Mouse (Mus musculus): ENCODE measurements around the gene St6galnac4. TPM values are rescaled to one million over a fixed set of nuclear protein-coding genes. Genes with fewer than 3 reads are reported as not detected.

The St6galnac4 gene
- 0.87 TPM for polyA plus RNA-seq (2014; fragmentation: Illumina TruSeq; extraction: RNeasy Lipid Tissue Mini Kit (QIAGEN cat#74804); ENCODE audit: low read depth, low replicate concordance)

DNA sequence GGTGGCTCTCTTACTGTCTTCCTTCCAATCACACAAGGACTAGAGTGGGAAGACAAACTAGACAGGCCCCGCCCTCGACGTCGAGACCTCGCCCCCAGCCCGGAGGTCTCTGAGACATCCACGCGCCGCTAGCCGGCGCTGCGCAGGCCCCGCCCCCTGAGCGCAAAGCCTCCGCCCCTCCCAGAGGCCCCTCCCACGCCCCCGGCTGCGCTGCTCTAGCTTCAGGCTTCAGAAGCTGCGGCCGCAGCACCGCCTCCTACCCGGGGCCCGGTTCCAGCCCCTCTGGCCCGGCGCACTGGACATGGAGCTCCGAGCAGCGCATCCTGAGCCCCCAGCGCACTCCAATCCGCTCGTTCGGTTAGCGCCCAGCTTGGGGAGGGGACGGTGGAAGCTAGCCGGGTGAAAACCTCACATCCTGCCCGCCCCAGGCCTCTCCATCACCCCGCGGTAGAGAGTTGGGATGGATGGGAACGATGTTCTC is at the start of gene St6galnac4:
St6galnac4 (plus strand) TSS at position 225 of the 481 bp plus-strand sequence.

DNA sequence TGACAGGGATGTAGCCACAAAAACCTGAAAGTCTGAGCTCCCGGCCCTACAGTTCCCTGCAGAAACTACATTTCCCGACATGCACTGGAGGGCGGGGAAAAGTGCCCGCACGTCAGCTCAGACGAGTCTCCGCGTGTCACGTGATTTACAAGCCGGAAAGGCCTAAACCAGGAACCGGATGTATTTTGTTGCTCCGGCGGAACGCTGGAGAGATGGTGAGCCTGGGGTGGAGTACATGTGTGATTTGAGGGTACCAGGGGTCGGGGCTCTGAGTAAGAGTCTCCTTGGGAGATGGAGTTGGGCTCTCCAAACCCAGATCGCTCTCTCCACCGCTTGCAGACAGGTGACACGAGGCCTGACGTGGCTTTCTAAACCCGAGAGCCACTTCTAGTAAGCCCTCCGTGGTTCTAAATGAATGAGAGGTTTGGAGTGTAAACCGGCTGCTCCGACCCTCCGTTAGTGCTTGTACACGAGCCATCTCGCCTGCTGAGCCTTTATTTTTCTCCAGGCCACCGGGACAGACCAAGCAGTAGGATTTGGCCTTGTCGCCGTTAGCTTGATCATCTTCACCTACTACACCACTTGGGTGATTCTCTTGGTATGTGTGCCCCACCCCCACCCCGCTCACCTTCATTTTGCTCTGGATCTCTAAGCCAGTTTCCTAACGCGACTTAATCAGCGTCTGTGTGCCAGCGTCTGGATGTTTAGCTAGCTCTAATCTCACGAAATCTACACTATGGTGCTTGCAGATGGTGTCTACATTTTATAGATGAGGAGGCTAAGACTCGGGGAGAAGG is 16.0 kb upstream of the St6galnac4 start, which contains the start of gene Dpm2:
Dpm2 (plus strand) TSS at position 161 of the 797 bp plus-strand sequence.

DNA sequence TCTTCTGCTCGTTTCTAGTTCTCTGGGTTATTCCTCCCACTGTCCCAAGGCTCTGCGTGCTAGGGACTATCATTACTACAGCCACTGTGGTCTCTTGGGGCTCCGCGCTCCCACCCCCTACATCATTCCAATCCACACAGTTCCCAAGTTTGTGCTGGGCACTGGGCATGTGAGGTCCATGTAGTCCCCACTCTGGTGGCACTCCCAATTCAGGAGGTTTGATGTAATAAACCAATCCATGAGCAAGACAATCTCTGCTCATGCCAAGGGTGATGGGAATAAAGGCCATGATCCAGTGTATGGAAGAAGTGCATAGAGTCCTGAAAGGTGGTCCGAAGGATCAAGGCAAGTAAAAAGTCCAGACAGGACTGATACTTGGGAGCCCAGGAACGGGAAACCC is 12.4 kb upstream of the St6galnac4 start, which contains the start of gene Pip5kl1:
Pip5kl1 (plus strand) TSS at position 301 of the 400 bp plus-strand sequence.

DNA sequence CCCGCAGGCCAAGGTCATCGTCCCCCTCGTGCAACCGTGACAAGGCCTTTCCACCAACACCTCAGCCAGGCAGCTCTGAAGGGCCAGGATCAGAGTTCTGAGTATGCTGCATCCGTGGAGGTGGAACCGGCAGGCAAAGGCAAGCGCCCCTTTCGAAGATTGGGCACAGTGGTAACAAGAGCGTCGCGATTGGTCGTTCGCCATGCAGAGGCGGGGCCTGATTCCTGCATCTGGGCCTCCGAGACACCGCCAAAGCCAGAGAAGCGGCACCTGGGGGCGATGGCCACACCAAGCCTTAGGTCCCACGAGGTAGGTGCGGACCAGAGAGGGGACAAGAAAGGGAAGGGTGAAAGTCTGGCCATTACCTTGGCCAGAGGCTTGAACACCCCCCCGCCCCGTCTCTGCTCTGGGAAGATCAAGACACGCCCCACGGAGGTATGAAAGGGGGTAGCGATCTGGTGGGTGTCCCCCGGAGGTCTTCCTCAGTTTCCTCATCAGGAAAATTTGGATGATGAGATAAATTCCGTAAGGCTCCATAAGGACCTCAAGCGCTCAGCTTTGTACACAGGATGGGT is 11.2 kb upstream of the St6galnac4 start, which contains the start of gene 9430097D07Rik:
9430097D07Rik (minus strand) TSS at position 99 of the 575 bp plus-strand sequence.

DNA sequence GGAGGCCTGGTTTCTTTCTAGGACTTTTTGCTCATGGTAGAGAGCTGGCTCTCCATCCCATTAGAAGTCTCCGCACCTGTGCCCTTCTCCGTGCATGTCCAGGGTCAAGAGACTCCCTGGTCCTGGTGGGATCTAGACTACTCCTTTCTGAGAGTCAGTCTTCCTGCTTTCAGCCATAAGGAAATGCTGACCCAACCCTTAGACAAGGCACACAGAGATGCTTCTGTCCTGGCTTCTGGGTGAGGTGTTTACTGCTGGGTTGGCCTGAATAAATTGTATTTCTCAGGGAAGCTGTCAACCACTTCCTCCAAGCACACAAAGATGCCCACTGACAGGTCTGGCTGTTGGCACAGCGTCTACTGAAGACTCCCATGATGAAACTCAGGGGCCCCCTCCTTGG is 12.5 kb downstream of the St6galnac4 start, which contains the start of gene St6galnac6:
St6galnac6 (plus strand) TSS at position 301 of the 400 bp plus-strand sequence.

DNA sequence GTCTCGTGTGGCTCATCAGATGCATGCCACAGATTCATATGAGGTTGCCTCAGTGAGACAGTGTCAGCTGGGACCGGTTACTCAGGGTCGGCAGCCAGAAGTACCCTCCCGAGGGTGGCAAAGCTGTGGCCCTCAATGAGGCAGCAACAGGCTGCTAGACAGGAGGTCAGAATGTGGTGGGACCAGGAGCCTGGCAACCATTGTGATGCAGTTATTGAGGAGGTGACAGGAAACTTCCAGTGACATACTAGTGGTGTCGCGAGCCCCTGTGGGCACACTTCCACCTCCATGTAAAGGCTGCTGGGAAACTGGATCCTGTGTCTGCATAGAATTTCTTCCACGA is 34.6 kb downstream of the St6galnac4 start, which contains the start of gene Ak1:
Ak1 (plus strand) TSS at position 242 of the 343 bp plus-strand sequence.

DNA sequence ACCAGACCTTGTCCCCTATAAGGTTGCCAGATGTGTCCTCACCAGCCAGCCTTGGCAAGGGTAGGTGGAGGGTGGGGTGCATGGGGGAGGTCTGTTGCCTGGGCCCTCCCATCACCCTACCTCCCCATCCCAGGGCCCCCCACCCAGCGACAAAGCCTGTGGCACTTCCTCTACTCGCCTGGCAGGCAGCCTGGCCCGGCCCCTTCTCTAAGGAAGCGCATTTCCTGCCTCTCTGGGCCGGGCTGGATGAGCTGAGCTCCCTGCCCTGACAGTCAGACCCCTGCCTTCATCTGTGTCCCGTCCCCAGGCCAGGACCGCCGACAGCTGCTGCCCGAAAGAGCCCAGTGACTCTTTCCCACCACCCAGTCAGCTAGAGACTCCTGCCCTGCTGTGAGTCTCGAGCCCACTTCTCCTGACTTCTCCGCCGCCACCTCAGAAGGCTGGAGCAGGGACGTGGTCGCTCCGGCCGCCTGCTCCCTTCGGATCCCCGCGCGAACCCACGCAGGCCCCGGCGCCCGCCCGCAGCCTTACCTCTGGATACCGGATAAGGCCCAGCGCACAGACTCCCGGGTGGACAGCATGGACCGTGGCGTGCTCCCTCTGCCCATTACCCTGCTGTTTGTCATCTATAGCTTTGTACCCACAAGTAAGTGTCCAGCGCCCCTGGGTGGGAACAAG is 59.6 kb downstream of the St6galnac4 start, which contains the start of gene Eng:
Eng (plus strand) TSS at position 217 of the 678 bp plus-strand sequence.

Other genes with a start within 250 kb of the St6galnac4 start
- gene Ciz1, start 234.8 kb upstream of the St6galnac4 start, polyA plus RNA-seq (2014; fragmentation: Illumina TruSeq; extraction: RNeasy Lipid Tissue Mini Kit (QIAGEN cat#74804); ENCODE audit: low read depth, low replicate concordance), result 8.1 TPM
- gene Dnm1, start 233.8 kb upstream of the St6galnac4 start, polyA plus RNA-seq (2014; fragmentation: Illumina TruSeq; extraction: RNeasy Lipid Tissue Mini Kit (QIAGEN cat#74804); ENCODE audit: low read depth, low replicate concordance), result 2.3 TPM
- gene 1110008P14Rik, start 205.2 kb upstream of the St6galnac4 start, polyA plus RNA-seq (2014; fragmentation: Illumina TruSeq; extraction: RNeasy Lipid Tissue Mini Kit (QIAGEN cat#74804); ENCODE audit: low read depth, low replicate concordance), result 10.9 TPM
- gene Lcn2, start 198.8 kb upstream of the St6galnac4 start, polyA plus RNA-seq (2014; fragmentation: Illumina TruSeq; extraction: RNeasy Lipid Tissue Mini Kit (QIAGEN cat#74804); ENCODE audit: low read depth, low replicate concordance), result not detected
- gene Ptges2, start 191.2 kb upstream of the St6galnac4 start, polyA plus RNA-seq (2014; fragmentation: Illumina TruSeq; extraction: RNeasy Lipid Tissue Mini Kit (QIAGEN cat#74804); ENCODE audit: low read depth, low replicate concordance), result 4.5 TPM
- 0.82 TPM for gene Naif1, start 136.6 kb upstream of the St6galnac4 start, polyA plus RNA-seq (2014; fragmentation: Illumina TruSeq; extraction: RNeasy Lipid Tissue Mini Kit (QIAGEN cat#74804); ENCODE audit: low read depth, low replicate concordance)
- gene Slc25a25, start 135.7 kb upstream of the St6galnac4 start, polyA plus RNA-seq (2014; fragmentation: Illumina TruSeq; extraction: RNeasy Lipid Tissue Mini Kit (QIAGEN cat#74804); ENCODE audit: low read depth, low replicate concordance), result 10.1 TPM
- gene Fam102a, start 51.8 kb upstream of the St6galnac4 start, polyA plus RNA-seq (2014; fragmentation: Illumina TruSeq; extraction: RNeasy Lipid Tissue Mini Kit (QIAGEN cat#74804); ENCODE audit: low read depth, low replicate concordance), result 8.6 TPM
- gene Dpm2, start 16.2 kb upstream of the St6galnac4 start, polyA plus RNA-seq (2014; fragmentation: Illumina TruSeq; extraction: RNeasy Lipid Tissue Mini Kit (QIAGEN cat#74804); ENCODE audit: low read depth, low replicate concordance), result 2.4 TPM
- not detected for gene Pip5kl1, start 12.3 kb upstream of the St6galnac4 start, polyA plus RNA-seq (2014; fragmentation: Illumina TruSeq; extraction: RNeasy Lipid Tissue Mini Kit (QIAGEN cat#74804); ENCODE audit: low read depth, low replicate concordance)
- gene 9430097D07Rik, start 11.4 kb upstream of the St6galnac4 start, polyA plus RNA-seq (2014; fragmentation: Illumina TruSeq; extraction: RNeasy Lipid Tissue Mini Kit (QIAGEN cat#74804); ENCODE audit: low read depth, low replicate concordance), result not detected
- gene St6galnac6, start 12.6 kb downstream of the St6galnac4 start, polyA plus RNA-seq (2014; fragmentation: Illumina TruSeq; extraction: RNeasy Lipid Tissue Mini Kit (QIAGEN cat#74804); ENCODE audit: low read depth, low replicate concordance), result 7.6 TPM
- gene Ak1, start 34.7 kb downstream of the St6galnac4 start, polyA plus RNA-seq (2014; fragmentation: Illumina TruSeq; extraction: RNeasy Lipid Tissue Mini Kit (QIAGEN cat#74804); ENCODE audit: low read depth, low replicate concordance), result 9.0 TPM
- 3.0 TPM for gene Eng, start 59.5 kb downstream of the St6galnac4 start, polyA plus RNA-seq (2014; fragmentation: Illumina TruSeq; extraction: RNeasy Lipid Tissue Mini Kit (QIAGEN cat#74804); ENCODE audit: low read depth, low replicate concordance)
- gene Fpgs, start 117.0 kb downstream of the St6galnac4 start, polyA plus RNA-seq (2014; fragmentation: Illumina TruSeq; extraction: RNeasy Lipid Tissue Mini Kit (QIAGEN cat#74804); ENCODE audit: low read depth, low replicate concordance), result not detected
- 45.2 TPM for gene Cdk9, start 126.0 kb downstream of the St6galnac4 start, polyA plus RNA-seq (2014; fragmentation: Illumina TruSeq; extraction: RNeasy Lipid Tissue Mini Kit (QIAGEN cat#74804); ENCODE audit: low read depth, low replicate concordance)
- 0.52 TPM for gene Sh2d3c, start 134.0 kb downstream of the St6galnac4 start, polyA plus RNA-seq (2014; fragmentation: Illumina TruSeq; extraction: RNeasy Lipid Tissue Mini Kit (QIAGEN cat#74804); ENCODE audit: low read depth, low replicate concordance)
- gene 6330409D20Rik, start 153.9 kb downstream of the St6galnac4 start, polyA plus RNA-seq (2014; fragmentation: Illumina TruSeq; extraction: RNeasy Lipid Tissue Mini Kit (QIAGEN cat#74804); ENCODE audit: low read depth, low replicate concordance), result not detected
- gene Tor2a, start 170.1 kb downstream of the St6galnac4 start, polyA plus RNA-seq (2014; fragmentation: Illumina TruSeq; extraction: RNeasy Lipid Tissue Mini Kit (QIAGEN cat#74804); ENCODE audit: low read depth, low replicate concordance), result 0.64 TPM
- gene Ttc16, start 188.5 kb downstream of the St6galnac4 start, polyA plus RNA-seq (2014; fragmentation: Illumina TruSeq; extraction: RNeasy Lipid Tissue Mini Kit (QIAGEN cat#74804); ENCODE audit: low read depth, low replicate concordance), result not detected
- 0.70 TPM for gene Ptrh1, start 188.7 kb downstream of the St6galnac4 start, polyA plus RNA-seq (2014; fragmentation: Illumina TruSeq; extraction: RNeasy Lipid Tissue Mini Kit (QIAGEN cat#74804); ENCODE audit: low read depth, low replicate concordance)
- gene Cfap157, start 197.3 kb downstream of the St6galnac4 start, polyA plus RNA-seq (2014; fragmentation: Illumina TruSeq; extraction: RNeasy Lipid Tissue Mini Kit (QIAGEN cat#74804); ENCODE audit: low read depth, low replicate concordance), result not detected

Data from adrenal gland, adult 10 weeks (tissue).